Mouse (Mus musculus) neural tube, embryonic 13.5 days (tissue): ENCODE measurements around the gene Bach1. TPM values are rescaled to one million over a fixed set of nuclear protein-coding genes. Genes with fewer than 3 reads are reported as not detected.

ENCODE experiments used
- ATAC-seq: fragments of 200-750 bp; cut with Nextera tagmentation; 2 replicates; pipeline ENCODE4 v1.8.0; 2017; ENCODE audit warnings: low read depth, mild to moderate bottlenecking, moderate TSS enrichment, moderate library complexity
- H3K27ac ChIP-seq: fragments of 300-500 bp; sonication (generic); replicated peaks from 2 replicates; pipeline ENCODE4 v1.5.1; 2015; ENCODE audit warnings: moderate library complexity, mild to moderate bottlenecking, inconsistent platforms
- H3K27me3 ChIP-seq: fragments of 300-500 bp; sonication (generic); 2 replicates; pipeline ENCODE4 v1.6.1; 2015; ENCODE audit warnings: mild to moderate bottlenecking, inconsistent platforms
- H3K36me3 ChIP-seq: fragments of 300-500 bp; sonication (generic); 2 replicates; pipeline ENCODE4 v1.6.1; 2015; ENCODE audit warnings: mild to moderate bottlenecking, inconsistent platforms
- H3K4me1 ChIP-seq: fragments of 300-500 bp; sonication (generic); replicated peaks from 2 replicates; pipeline ENCODE4 v1.6.1; 2015; ENCODE audit warnings: inconsistent platforms
- H3K4me2 ChIP-seq: fragments of 300-500 bp; sonication (generic); 2 replicates; pipeline ENCODE4 v1.6.1; 2015; ENCODE audit warnings: inconsistent platforms, mild to moderate bottlenecking, moderate library complexity
- H3K4me3 ChIP-seq: fragments of 300-500 bp; sonication (generic); 2 replicates; pipeline ENCODE4 v1.5.1; 2015; ENCODE audit warnings: mild to moderate bottlenecking, inconsistent platforms
- H3K9ac ChIP-seq: fragments of 300-500 bp; sonication (generic); 2 replicates; pipeline ENCODE4 v1.6.1; 2015; ENCODE audit warnings: moderate library complexity, mild to moderate bottlenecking, inconsistent platforms
- H3K9me3 ChIP-seq: fragments of 300-500 bp; sonication (generic); 2 replicates; pipeline ENCODE4 v1.6.1; 2016; ENCODE audit warnings: inconsistent platforms
- WGBS: fragments of 180-500 bp; shearing (Covaris S2); methylation state at CpG from one replicate; pipeline ENCODE4 v1.1.7; 2015; 5-methylcytosine and 5-hydroxymethylcytosine counted together
- polyA plus RNA-seq: library from polyadenylated mRNA; unstranded; fragments of >200 nt; fragmentation: Nextera tagmentation; extraction: Ambion mirVana; gene quantifications from 2 replicates; pipeline ENCODE4 v1.2.1, GENCODE M21; 2015

The Bach1 gene
- polyA plus RNA-seq, 1 experiment from 2014 or later = 19.6 TPM

DNA sequence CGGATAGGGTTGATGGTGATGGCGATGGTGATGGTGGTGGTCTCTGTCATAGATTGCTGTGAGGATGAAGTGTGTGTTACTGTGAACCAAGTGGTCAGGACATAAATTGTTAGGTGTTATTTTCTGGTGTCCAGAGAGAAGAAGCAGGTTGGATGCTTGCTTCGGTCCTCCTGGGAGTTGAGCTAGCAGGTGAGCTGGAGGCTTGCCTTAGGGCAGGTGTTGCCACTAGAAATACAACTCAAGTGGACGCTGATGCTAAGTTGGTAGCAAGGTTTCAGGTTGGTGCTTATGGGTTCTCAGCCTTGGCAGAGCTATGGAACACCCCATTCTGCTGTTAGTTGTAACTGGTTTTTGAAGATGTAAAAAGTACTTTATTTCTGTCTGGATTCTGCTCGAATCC is 4.1 kb downstream of the Bach1 start:
- WGBS = 88% methylated on average over 5 of the region's 5 CpGs
- Histone ChIP-seq H3K27me3 (no peaks in the 10 kb centered on the region), H3K4me2 (no peak overlapping the region), H3K4me3 (no peak overlapping the region), H3K9me3 (no peaks in the 10 kb centered on the region), H3K36me3 (no peaks in the 10 kb centered on the region), H3K9ac (no peak overlapping the region), H3K4me1 (peaks cover 73% of the 10 kb centered on the region), H3K27ac (no peak overlapping the region)
- ATAC-seq = no peak

DNA sequence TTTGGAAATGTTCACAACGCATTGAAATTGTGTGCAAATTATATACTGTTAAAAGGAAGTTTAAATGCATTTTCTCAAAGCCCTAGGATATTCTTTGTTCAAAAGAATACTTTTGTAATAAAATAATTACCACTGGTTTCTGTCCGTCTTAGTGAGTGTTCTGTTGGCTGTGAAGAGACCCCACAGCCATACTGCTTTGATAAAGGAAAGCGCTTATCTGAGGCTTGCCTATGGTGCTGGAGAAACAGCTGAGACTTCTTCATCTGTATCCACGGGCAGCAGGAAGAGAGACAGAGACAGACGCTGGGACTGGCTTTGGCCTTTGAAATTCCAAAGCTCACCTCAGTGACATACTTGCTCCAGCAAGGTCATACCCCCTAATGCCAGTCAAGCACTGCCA is 5.5 kb downstream of the Bach1 start:
- Histone ChIP-seq H3K9me3 (no peaks in the 10 kb centered on the region), H3K4me3 (no peak overlapping the region), H3K27ac (no peak overlapping the region), H3K9ac (no peak overlapping the region), H3K27me3 (no peaks in the 10 kb centered on the region), H3K36me3 (no peaks in the 10 kb centered on the region), H3K4me2 (no peak overlapping the region), H3K4me1 (peaks cover 81% of the 10 kb centered on the region)
- 69% methylated on average over 5 of the region's 5 CpGs for WGBS
- no peak for ATAC-seq

DNA sequence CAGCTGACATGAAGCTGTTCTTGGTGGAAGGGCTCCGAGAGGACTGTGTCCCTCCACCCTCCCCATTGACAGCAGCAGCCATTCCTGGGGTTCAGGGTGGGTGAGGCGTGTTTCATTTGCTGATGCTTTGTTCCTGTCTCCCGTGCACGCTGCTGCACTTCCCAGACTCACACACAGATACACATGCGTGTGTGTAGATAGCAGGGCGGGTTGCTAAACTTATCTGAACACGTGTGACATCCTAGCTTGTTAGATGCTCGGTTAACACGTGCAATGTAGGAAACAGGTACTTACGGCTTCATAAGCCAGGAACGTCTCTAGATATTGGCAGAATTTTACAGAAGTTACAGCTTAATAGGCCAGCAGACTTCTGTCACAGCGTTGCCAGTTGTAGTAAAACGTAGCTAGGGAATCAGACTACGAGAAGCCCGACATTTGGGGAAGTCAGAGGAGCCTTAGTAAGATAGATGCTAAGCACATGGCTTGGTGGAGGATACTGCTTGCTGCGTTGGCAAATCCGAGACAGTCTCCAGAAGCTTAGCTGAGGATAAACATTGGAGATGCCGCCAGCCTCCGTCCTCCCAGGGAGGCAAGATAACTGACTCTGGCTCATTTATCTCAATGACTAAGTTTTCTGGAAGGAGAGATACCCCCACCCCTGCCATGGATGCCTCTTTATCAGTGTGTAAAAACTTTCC is 7.3 kb downstream of the Bach1 start:
- Histone ChIP-seq H3K27me3 (no peaks in the 10 kb centered on the region), H3K9ac (no peak overlapping the region), H3K4me3 (no peak overlapping the region), H3K27ac (no peak overlapping the region), H3K9me3 (no peaks in the 10 kb centered on the region), H3K36me3 (no peaks in the 10 kb centered on the region), H3K4me2 (no peak overlapping the region), H3K4me1 (peaks cover 73% of the 10 kb centered on the region)
- ATAC-seq = no peak
- 76% methylated on average over 19 of the region's 19 CpGs for WGBS

DNA sequence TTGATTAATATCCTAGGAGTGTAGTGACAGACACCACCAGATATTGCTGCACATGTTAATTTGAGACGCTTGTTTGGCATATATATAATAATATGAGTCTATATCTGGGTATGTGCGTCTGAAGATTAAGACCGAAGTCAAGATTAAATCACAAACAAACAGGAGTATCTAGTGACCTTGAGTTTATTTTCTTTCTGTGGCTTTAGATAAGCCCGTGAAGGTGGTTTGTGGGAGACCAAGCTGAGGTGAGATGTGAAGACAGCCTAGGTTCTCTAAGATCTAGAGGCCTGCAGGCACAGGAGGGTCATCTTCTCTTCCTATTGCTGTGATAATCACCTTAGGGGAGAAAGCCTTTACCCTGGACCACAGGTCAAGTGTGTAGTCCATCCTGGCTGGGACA is 8.6 kb downstream of the Bach1 start:
- ATAC-seq = no peak
- WGBS = 92% methylated on average over 4 of the region's 4 CpGs
- no peaks in the 10 kb centered on the region for H3K9me3 ChIP-seq
- H3K4me3 ChIP-seq = no peak overlapping the region
- peaks cover 69% of the 10 kb centered on the region for H3K4me1 ChIP-seq
- no peak overlapping the region for H3K9ac ChIP-seq
- H3K27me3 ChIP-seq = no peaks in the 10 kb centered on the region
- no peaks in the 10 kb centered on the region for H3K36me3 ChIP-seq
- no peak overlapping the region; the same call in 1 of the 2 replicates for H3K27ac ChIP-seq
- H3K4me2 ChIP-seq = no peak overlapping the region

DNA sequence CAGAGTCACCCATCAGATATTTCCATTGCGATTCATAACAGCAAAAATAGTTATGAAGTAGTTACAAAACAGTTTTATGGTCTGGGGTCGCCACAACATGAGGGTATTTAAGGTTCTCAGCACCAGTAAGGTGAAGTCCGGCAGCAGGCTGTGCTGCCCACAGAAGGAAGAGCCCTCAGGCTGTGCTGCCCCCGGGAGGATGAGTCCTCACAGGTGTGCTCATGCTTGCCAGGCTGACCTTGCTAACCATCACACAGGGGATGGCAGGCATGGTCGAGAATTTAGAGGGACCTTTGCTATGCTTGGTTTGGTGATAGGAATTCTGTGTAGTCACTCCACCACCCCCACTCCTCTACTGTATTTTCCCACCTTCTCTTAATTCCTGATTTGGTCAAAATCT is 9.8 kb downstream of the Bach1 start:
- Histone ChIP-seq H3K4me2 (no peak overlapping the region), H3K4me3 (no peak overlapping the region), H3K27me3 (no peaks in the 10 kb centered on the region), H3K4me1 (peaks cover 68% of the 10 kb centered on the region), H3K9ac (no peak overlapping the region), H3K9me3 (no peaks in the 10 kb centered on the region), H3K27ac (no peak overlapping the region), H3K36me3 (no peaks in the 10 kb centered on the region)
- ATAC-seq = no peak
- 85% methylated on average over 5 of the region's 5 CpGs for WGBS

DNA sequence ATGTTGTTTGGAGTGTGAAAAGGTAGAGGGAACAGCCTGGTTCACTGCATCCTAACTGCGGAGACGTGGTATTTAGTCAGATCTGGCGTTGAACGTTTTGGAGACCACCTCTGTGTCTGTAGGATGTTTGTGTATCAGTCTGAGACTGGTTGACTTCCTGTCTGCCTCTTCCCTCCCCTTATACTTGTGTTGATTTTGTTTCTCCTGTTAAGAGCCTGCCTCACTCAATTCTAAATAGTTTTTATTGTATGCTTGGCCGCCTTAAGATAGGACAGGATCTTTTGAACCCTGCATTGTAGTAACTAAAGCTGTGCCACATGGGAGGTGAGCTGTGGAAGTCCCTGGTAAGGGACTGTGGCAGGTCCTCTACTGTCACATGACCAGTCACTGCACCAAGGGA is 10.4 kb downstream of the Bach1 start:
- Histone ChIP-seq H3K27ac (no peak overlapping the region), H3K4me3 (no peak overlapping the region), H3K9me3 (no peaks in the 10 kb centered on the region), H3K9ac (no peak overlapping the region), H3K4me1 (peaks cover 64% of the 10 kb centered on the region), H3K4me2 (no peak overlapping the region), H3K36me3 (no peaks in the 10 kb centered on the region), H3K27me3 (no peaks in the 10 kb centered on the region)
- ATAC-seq = no peak
- WGBS = 72% methylated on average over 5 of the region's 5 CpGs

DNA sequence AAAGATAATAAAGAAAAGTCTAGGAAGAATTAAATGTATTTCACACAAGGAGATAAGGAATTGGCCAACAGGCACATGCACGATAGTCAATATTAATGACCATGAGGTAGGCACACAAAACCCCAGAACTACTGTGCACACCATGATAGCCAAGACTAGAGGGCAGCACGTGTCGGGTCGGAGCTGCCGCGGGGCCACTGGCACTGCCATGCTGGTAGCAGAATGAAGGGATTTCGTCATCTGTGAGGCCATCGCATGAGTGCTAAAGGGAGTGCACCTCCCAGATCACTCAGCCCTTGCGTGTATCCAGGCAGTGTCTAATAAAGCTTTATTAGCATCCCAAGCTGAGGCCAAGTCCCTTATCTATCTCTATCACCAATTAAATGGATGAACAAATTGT is 11.2 kb downstream of the Bach1 start:
- Histone ChIP-seq H3K36me3 (no peaks in the 10 kb centered on the region), H3K9ac (no peak overlapping the region), H3K4me1 (peaks cover 56% of the 10 kb centered on the region), H3K9me3 (no peaks in the 10 kb centered on the region), H3K27me3 (no peaks in the 10 kb centered on the region), H3K27ac (no peak overlapping the region), H3K4me3 (no peak overlapping the region), H3K4me2 (no peak overlapping the region)
- WGBS = 95% methylated on average over 9 of the region's 9 CpGs
- ATAC-seq = no peak

DNA sequence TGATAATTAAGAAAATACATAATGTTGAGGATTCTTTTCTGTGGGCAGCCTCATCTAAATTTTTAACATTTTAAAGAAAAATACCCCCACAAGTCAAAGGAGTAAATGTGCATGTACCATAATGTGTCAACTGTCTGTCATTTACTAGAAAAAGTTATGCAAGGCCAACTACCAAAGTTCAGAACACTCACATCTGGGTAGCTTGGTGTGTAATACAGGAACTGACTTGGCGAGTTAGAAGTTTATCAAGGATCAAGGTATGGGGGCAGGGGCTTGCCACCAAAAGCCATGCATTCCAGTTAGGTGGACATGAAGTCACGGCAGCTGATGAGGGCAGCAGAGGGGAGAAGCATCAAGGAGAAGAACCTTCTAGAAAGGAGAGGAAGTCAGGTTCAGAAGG is 13.2 kb downstream of the Bach1 start:
- 91% methylated on average over 2 of the region's 2 CpGs for WGBS
- Histone ChIP-seq H3K9ac (no peak overlapping the region), H3K36me3 (peaks cover 11% of the 10 kb centered on the region; the same call in 1 of the 2 replicates), H3K27ac (no peak overlapping the region), H3K9me3 (no peaks in the 10 kb centered on the region), H3K4me3 (no peak overlapping the region), H3K4me1 (peaks cover 52% of the 10 kb centered on the region), H3K4me2 (no peak overlapping the region), H3K27me3 (no peaks in the 10 kb centered on the region)
- no peak for ATAC-seq

DNA sequence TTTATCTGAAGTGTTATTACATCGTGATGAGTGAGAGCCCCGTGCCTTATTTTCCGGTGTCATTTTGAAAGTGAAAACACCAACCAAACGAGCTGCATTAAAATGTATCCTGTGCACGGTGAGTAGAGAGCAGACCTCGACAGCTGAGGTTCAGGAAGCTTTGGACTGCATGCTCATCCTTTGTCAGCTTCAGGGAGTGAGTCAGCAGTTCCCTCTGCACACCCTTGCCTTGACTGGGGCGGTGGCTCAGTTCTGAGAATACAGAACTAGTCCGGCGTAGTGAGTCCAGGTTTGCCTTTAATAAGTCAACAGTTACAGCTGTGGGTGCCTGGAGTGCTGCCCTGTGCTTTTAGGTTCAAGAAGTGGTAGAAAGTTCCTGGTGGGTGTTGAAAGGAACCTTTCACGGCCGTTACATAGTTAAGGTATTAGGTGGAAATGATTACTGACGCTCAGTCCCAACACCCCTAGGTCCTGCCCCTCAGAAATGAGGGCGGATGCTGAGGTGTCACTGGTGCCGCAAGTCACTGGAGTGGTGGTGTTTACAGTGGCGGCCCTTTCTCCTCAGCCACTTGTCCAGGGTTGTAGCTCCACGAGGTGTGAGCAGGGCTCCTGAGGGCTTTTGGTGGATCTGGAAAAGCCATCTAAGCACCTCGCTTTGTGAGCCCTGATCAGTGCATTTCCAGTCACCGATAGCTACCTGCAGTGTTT is 14.4 kb downstream of the Bach1 start:
- H3K36me3 ChIP-seq = peaks cover 11% of the 10 kb centered on the region; the same call in 1 of the 2 replicates
- H3K4me1 ChIP-seq = peaks cover 41% of the 10 kb centered on the region
- no peaks in the 10 kb centered on the region for H3K27me3 ChIP-seq
- ATAC-seq = no peak
- no peak overlapping the region for H3K9ac ChIP-seq
- no peak overlapping the region for H3K4me2 ChIP-seq
- 82% methylated on average over 18 of the region's 18 CpGs for WGBS
- no peak overlapping the region for H3K27ac ChIP-seq
- H3K9me3 ChIP-seq = no peaks in the 10 kb centered on the region
- no peak overlapping the region for H3K4me3 ChIP-seq

DNA sequence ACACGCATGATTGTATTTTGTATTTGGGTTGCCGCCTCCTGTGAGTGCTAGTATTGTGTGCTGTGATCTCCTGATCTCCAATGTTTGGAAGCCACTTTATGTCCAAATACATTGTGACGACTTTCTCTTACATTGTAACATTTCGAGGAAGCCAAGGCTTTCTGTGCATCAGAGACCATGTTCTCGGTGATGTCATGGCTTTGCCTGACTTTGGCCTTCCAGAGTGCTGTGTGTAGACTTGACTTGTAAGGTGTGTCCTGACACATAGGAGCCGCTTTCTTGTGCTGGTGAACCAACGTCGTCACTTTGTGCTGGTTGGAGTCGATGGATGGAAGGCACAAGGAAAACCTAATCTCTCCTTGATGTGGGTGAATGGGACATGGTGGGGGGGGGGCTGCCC is 15.8 kb downstream of the Bach1 start:
- Histone ChIP-seq H3K27me3 (no peaks in the 10 kb centered on the region), H3K4me3 (no peak overlapping the region), H3K4me2 (no peak overlapping the region), H3K27ac (no peak overlapping the region), H3K9ac (no peak overlapping the region), H3K4me1 (peaks cover 29% of the 10 kb centered on the region), H3K9me3 (no peaks in the 10 kb centered on the region), H3K36me3 (peaks cover 19% of the 10 kb centered on the region)
- ATAC-seq = no peak
- 93% methylated on average over 9 of the region's 9 CpGs for WGBS

DNA sequence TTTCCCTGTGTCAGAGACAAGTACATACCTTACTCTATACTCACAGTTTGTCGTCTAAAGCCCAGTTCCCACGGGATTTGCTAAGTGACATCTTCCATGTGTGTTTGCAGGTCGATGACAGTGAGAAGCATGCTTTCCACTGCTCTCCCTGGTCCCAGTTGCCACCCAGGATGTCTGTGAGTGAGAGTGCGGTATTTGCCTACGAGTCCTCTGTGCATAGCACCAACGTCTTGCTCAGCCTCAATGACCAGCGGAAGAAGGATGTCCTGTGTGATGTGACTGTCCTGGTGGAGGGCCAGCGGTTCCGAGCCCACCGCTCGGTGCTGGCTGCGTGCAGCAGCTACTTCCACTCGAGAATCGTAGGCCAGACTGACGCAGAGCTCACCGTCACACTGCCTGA is 16.5 kb downstream of the Bach1 start:
- Histone ChIP-seq H3K9me3 (no peaks in the 10 kb centered on the region), H3K4me2 (no peak overlapping the region), H3K9ac (no peak overlapping the region), H3K4me3 (no peak overlapping the region), H3K27ac (no peak overlapping the region), H3K27me3 (no peaks in the 10 kb centered on the region), H3K36me3 (peaks cover 26% of the 10 kb centered on the region), H3K4me1 (peaks cover 33% of the 10 kb centered on the region)
- 89% methylated on average over 16 of the region's 16 CpGs for WGBS
- no peak for ATAC-seq

DNA sequence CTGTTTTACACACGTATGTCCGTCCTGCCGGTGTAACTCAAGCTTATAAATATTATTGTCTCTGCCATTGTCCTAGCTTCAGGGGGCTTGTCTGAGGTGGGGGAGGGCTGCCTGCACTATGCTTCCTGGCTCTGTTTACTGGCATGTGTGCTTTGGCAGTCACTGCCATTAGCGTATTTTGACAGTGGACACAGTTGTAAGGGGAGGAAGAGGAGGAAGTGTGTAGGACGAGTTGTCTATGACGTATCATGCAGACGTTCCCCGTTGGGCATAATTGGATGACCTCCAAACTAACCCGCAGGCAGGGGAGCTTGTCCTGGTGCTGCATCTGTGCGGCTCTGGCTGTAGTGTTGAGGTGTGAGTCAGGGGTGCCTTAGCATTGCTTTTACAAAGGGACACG is 17.5 kb downstream of the Bach1 start:
- H3K27ac ChIP-seq = no peak overlapping the region
- H3K36me3 ChIP-seq = peaks cover 36% of the 10 kb centered on the region
- no peaks in the 10 kb centered on the region for H3K9me3 ChIP-seq
- H3K27me3 ChIP-seq = no peaks in the 10 kb centered on the region
- H3K4me3 ChIP-seq = no peak overlapping the region
- 68% methylated on average over 11 of the region's 11 CpGs for WGBS
- no peak overlapping the region for H3K9ac ChIP-seq
- no peak; the same call in 1 of the 2 replicates for ATAC-seq
- H3K4me2 ChIP-seq = no peak overlapping the region
- H3K4me1 ChIP-seq = peaks cover 34% of the 10 kb centered on the region
